Mouse (Mus musculus) embryonic facial prominence, embryonic 10.5 days (tissue): ENCODE measurements at regions not wholly inside any gene's neighbourhood (a gene's known extent, or its start where the extent isn't known, plus 50 kb on each side); places are given as distances from the start of the nearest gene placed in this dataset.
A peak's percentile ranks its signal among the peaks of the same experiment; 100 is the strongest.

Experiments
- DNase-seq: peaks from one replicate; pipeline ENCODE4 v3.0.0-alpha.2; 2017; ENCODE audit warnings: low spot score
- H3K27ac ChIP-seq: fragments of 300-500 bp; sonication (generic); replicated peaks from 2 replicates; pipeline ENCODE4 v1.5.1; 2016; ENCODE audit warnings: mild to moderate bottlenecking
- H3K27me3 ChIP-seq: fragments of 300-500 bp; sonication (generic); replicated peaks from 2 replicates; pipeline ENCODE4 v1.6.1; 2016; ENCODE audit warnings: low read depth, mild to moderate bottlenecking; ENCODE audit not compliant: poor library complexity, severe bottlenecking
- H3K36me3 ChIP-seq: fragments of 300-500 bp; sonication (generic); replicated peaks from 2 replicates; pipeline ENCODE4 v1.6.1; 2016; ENCODE audit warnings: mild to moderate bottlenecking, moderate library complexity
- H3K4me1 ChIP-seq: fragments of 300-500 bp; sonication (generic); 2 replicates; pipeline ENCODE4 v1.6.1; 2016
- H3K4me3 ChIP-seq: fragments of 300-500 bp; sonication (generic); 2 replicates; pipeline ENCODE4 v1.5.1; 2016; ENCODE audit warnings: mild to moderate bottlenecking, moderate library complexity
- H3K9me3 ChIP-seq: fragments of 300-500 bp; sonication (generic); 2 replicates; pipeline ENCODE4 v1.6.1; 2016; ENCODE audit warnings: mild to moderate bottlenecking
- WGBS: fragments of 180-500 bp; shearing (Covaris S2); methylation state at CpG from one replicate; pipeline ENCODE4 v1.1.7; 2016; 5-methylcytosine and 5-hydroxymethylcytosine counted together

DNA sequence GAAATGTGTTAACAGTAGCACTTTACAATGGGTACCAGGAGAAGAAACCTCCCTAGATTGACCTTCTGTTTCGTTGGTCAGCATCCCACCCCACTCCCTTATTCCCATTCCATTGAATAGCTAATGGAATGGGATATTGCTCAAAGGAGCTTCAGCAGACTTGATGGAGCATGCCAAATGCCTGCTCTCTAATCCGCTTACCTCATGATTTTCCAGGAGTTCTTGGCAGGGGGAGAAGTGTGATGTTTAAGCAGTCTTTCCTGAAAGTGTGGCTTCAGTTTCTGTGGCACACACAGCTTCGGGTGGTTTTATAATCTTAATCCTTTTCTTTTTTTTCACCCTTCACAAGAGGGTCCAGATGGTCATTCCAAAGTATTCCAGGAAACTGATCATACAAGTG, 264.7 kb upstream of the Smarca2 start:
- Histone ChIP-seq H3K27ac (no peak overlapping the region), H3K27me3 (no peaks in the 10 kb centered on the region), H3K9me3 (no peaks in the 10 kb centered on the region), H3K36me3 (no peaks in the 10 kb centered on the region), H3K4me3 (no peak overlapping the region), H3K4me1 (no peaks in the 10 kb centered on the region)
- DNase-seq = no peak
- WGBS = 57% methylated on average over 3 of the region's 3 CpGs

DNA sequence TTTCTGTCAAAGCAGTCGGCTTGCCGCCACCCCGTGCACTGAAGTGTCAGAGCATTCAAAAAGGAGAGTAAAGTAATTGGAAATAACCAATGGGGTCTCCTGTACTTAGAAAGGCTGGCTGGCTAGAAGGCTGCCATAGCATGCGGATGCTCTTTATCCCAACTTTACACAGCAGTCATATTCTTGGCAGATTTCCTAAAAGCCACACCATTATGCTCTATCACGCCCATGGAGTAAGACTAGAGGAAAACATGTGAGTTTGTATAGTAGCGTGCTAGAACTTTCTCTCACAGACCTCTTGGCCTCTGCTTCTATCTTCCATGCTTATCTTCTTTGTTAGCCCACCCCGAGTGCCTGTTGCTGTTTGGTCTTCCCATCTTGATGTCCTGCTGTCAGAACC, 249.8 kb upstream of the Smarca2 start:
- H3K4me3 ChIP-seq = no peak overlapping the region
- no peak overlapping the region for H3K27ac ChIP-seq
- H3K9me3 ChIP-seq = no peaks in the 10 kb centered on the region
- H3K27me3 ChIP-seq = no peaks in the 10 kb centered on the region
- WGBS = 94% methylated on average over 7 of the region's 7 CpGs
- H3K4me1 ChIP-seq = no peaks in the 10 kb centered on the region
- no peaks in the 10 kb centered on the region for H3K36me3 ChIP-seq
- no peak for DNase-seq

DNA sequence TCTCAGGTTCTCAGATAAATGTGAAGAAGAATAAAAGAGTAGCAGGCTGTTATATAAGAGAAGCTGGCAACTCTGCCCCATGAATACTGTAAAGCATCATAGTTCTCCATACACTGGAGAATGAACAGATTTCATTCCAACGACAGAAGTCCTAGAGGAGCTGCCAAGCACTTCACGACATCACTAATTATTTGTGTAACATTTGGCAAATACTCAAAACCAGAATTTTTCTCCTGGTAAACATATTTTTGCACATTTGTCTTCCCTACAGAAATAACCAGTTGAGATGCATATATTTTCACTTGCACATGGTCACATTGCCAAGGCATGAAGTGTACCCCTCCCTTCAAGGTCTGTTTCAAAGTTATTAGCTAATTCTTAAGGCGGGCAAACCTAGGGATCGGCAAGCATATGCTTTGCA, 220.9 kb upstream of the Smarca2 start:
- no peak for DNase-seq
- no peak overlapping the region for H3K27ac ChIP-seq
- no peaks in the 10 kb centered on the region for H3K4me1 ChIP-seq
- H3K27me3 ChIP-seq = no peaks in the 10 kb centered on the region
- H3K36me3 ChIP-seq = no peaks in the 10 kb centered on the region
- 91% methylated on average over 4 of the region's 4 CpGs for WGBS
- no peak overlapping the region for H3K4me3 ChIP-seq
- no peaks in the 10 kb centered on the region for H3K9me3 ChIP-seq

DNA sequence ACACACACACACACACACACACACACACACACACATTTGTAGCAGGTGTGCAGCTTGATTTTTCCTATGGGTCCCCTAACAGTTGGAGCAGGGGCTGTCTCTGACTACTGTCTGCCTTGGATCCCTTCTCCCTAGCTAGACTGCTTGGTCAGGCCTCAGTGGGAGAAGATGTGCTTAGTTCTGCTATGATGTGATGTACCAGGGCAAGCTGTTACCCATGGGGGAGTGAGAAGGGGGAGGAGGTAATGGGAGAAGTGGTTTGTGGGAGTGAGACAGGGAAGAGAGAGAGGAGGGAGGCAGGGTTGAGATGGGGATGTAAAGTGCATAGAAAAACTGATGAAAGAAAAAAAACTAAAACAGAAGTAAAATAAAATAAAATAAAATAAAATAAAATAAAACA, 218.8 kb upstream of the Smarca2 start:
- DNase-seq = no peak
- Histone ChIP-seq H3K27ac (no peak overlapping the region), H3K27me3 (no peaks in the 10 kb centered on the region)

DNA sequence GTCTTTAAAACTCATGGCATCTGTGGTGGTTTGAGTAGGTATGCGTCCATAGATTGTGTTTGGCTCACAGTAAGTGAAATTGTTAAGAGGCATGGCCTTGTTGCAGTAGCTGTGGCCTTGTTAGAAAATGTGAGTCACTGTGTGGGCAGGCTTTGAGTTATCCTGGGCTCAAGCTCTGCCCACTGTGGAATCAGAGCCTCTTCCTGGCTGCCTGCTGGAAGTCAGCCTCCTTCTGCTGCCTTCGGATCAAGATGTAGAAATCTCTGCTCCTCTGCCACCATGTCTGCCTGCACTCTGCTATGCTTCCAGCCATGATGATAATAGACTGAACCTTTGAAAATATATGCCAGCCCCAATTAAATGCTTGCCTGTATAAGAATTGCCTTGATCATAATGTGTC, 192.2 kb upstream of the Smarca2 start:
- H3K36me3 ChIP-seq = no peaks in the 10 kb centered on the region
- no peaks in the 10 kb centered on the region for H3K4me1 ChIP-seq
- no peak overlapping the region for H3K4me3 ChIP-seq
- WGBS = 81% methylated on average over 2 of the region's 2 CpGs
- no peak for DNase-seq
- H3K27ac ChIP-seq = no peak overlapping the region
- H3K27me3 ChIP-seq = no peaks in the 10 kb centered on the region
- no peaks in the 10 kb centered on the region for H3K9me3 ChIP-seq

More for the DNA sequence above, 218.8 kb upstream of the Smarca2 start:
- Histone ChIP-seq H3K4me3 (no peak overlapping the region), H3K4me1 (no peaks in the 10 kb centered on the region), H3K36me3 (no peaks in the 10 kb centered on the region), H3K9me3 (no peaks in the 10 kb centered on the region)

DNA sequence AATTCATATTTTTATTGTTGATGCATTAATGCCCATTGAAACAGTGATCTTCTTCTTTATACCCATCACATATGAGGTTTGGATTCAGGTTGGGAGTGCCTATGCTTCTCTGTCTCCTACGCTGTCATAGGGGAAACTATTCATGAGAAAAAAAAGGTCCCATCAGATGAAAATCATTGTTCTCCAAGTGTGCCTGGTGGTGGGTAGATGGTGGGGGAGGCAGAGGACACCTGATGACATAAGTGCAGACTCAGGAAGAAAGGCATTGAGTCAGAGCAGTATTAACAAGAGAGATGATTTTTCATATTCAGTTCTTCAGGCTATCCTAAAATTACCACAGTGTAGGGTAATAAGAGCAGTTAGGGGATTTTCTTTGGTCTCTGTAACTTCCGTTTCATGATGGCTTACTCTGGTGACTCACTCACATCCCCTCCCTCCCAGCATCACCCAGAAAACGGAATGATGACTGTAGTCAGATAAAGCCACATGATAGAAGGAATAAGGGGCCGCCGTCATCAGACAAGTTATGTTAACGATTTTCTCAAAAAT, 190.3 kb upstream of the Smarca2 start:
- 87% methylated on average over 6 of the region's 6 CpGs for WGBS
- H3K4me3 ChIP-seq = no peak overlapping the region
- no peaks in the 10 kb centered on the region for H3K9me3 ChIP-seq
- H3K36me3 ChIP-seq = no peaks in the 10 kb centered on the region
- no peaks in the 10 kb centered on the region for H3K4me1 ChIP-seq
- H3K27ac ChIP-seq = no peak overlapping the region
- no peaks in the 10 kb centered on the region for H3K27me3 ChIP-seq
- DNase-seq = no peak

DNA sequence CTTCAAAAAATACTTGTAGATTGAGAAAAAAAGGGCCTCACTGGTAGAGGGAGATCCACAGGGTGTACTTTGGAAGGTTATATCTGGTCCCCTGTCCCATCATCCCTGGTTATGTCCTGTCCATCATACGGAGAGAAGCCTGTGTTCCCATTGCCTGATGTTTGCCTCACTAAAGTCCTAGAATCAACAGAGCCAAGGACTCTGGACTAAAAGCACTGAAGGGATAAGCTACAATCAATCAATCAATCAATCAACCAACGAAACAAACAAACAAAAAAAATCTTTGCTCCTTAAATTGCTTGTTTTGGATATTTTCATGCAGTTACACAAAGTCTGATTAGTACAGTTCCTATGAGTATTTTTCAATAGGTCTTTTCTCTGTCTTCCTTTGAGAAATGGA, 185.1 kb upstream of the Smarca2 start:
- Histone ChIP-seq H3K36me3 (no peaks in the 10 kb centered on the region), H3K27ac (no peak overlapping the region), H3K9me3 (no peaks in the 10 kb centered on the region), H3K4me3 (no peak overlapping the region), H3K27me3 (no peaks in the 10 kb centered on the region), H3K4me1 (no peaks in the 10 kb centered on the region)
- DNase-seq = no peak
- 84% methylated on average over 2 of the region's 2 CpGs for WGBS

DNA sequence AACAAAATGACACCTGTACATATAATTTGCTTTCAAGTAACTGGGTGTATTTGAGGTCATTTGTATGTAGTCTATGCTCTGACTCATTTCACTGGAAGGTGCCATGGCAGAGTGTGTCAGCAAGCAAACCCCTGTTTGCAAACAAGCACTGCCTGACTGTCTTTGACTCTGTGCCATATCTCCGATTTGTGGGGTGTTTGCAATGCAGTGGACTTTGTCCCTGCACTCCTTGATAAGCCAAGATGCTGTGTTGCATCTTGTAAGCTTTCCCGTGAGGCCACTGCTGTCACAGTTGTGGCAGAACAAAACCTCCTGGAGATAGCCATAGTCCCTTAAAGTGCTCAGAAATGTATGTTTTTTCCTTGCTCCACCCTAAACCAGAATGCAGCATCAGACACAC, 165.7 kb upstream of the Smarca2 start:
- Histone ChIP-seq H3K4me1 (no peaks in the 10 kb centered on the region), H3K27me3 (no peaks in the 10 kb centered on the region), H3K9me3 (no peaks in the 10 kb centered on the region), H3K36me3 (no peaks in the 10 kb centered on the region), H3K27ac (no peak overlapping the region), H3K4me3 (no peak overlapping the region)
- WGBS = 83% methylated on average over 2 of the region's 2 CpGs
- DNase-seq = no peak

DNA sequence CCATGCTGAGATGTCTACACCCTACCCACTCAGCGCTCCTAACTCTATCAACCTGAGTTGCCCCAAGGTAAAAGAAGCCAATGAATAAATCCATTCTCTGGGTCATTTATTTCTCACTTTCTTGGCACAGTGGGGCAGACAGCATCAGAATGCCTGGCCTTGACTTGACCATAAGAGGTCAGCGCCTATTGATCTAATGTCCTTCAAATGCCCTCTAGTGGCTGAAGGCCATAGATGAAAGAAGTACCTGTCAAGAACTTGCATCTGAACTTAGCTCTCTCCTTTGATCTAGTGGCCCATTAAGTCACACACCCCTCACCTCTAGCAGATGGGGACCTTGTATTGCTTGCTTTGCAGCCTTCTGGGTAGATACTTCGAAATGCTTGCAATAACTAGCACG, 159.5 kb upstream of the Smarca2 start:
- Histone ChIP-seq H3K4me3 (no peak overlapping the region), H3K9me3 (no peaks in the 10 kb centered on the region), H3K27me3 (no peaks in the 10 kb centered on the region), H3K4me1 (0 out of 2 replicates have a peak, but pooled peaks cover 2% of the 10 kb centered on the region), H3K36me3 (no peaks in the 10 kb centered on the region), H3K27ac (no peak overlapping the region)
- DNase-seq = no peak
- WGBS = 85% methylated on average over 4 of the region's 4 CpGs

DNA sequence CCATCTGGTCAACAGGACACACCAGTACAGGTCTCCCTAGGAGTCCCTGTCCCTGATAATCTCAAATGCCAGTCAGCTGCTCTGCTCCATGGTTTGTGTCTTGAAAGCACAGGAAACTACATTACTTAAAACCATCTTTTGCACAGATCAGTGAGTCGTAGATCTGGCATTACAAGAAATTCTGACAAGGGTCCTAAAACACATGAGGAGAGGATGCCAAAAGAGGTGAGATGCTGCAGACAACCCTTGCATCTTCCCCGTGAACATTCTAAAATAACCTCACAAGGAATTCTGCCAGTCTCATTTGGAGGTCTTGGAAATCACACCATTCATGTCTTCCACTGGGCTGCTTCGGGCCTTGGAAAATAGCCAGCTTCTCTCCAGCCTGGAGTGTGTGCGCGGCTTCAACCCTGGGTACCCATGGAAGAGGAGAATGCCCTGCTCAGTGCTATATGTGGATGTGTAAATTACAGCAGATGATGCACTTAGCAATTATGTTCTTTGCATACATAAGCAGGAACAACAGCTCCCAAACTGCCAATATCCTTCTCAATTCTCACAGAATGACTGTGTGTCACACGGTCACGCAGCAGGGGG, 157.3 kb upstream of the Smarca2 start:
- 92% methylated on average over 7 of the region's 7 CpGs for WGBS

DNA sequence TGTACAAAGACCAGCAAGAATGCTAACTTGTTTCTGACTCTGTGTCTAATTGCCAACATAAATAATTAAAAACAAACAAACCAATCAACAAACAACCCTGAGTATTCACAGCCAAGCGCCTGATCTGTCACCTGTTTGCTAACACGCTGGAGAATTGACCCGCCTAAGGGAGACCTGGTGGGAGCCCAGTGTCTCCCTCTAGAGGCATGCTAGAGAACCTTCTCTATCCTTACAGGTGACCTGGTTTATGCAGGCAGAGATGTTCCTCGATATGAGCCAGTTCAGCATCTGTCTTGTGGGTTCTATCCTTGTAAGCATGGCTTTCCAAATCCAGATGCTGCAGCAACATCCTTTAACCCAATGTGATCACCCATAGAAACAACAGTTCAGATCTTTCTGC, 143.1 kb upstream of the Smarca2 start:
- H3K36me3 ChIP-seq = no peaks in the 10 kb centered on the region
- no peaks in the 10 kb centered on the region for H3K9me3 ChIP-seq
- no peaks in the 10 kb centered on the region for H3K4me1 ChIP-seq
- WGBS = 46% methylated on average over 4 of the region's 4 CpGs
- DNase-seq = no peak
- no peak overlapping the region for H3K4me3 ChIP-seq
- no peaks in the 10 kb centered on the region for H3K27me3 ChIP-seq
- H3K27ac ChIP-seq = no peak overlapping the region

More for the DNA sequence above, 157.3 kb upstream of the Smarca2 start:
- Histone ChIP-seq H3K4me3 (no peak overlapping the region), H3K9me3 (no peaks in the 10 kb centered on the region), H3K36me3 (no peaks in the 10 kb centered on the region), H3K4me1 (0 out of 2 replicates have a peak, but pooled peaks cover 2% of the 10 kb centered on the region), H3K27ac (no peak overlapping the region), H3K27me3 (no peaks in the 10 kb centered on the region)
- no peak for DNase-seq

DNA sequence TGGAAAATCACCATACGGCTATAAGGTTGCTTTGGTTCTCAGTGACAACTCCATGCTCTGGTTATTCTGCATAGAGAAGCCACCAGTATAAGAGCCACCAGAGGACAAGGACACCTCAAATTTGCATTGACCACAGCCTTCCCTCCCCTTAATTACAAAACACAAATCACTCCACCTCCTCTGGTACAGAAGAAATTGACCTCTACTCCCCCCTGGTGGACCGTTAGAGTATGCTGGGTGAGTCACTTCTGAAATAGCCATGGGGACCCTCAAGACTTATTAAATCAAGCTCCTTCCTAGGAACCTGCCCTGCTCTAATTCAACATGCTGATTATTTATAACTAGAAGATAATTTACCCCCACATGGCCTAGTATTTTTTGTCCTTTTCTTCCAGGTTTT, 139.6 kb upstream of the Smarca2 start:
- no peaks in the 10 kb centered on the region for H3K36me3 ChIP-seq
- 43% methylated on average over 2 of the region's 2 CpGs for WGBS
- H3K4me3 ChIP-seq = no peak overlapping the region
- no peaks in the 10 kb centered on the region for H3K9me3 ChIP-seq
- DNase-seq = peak; percentile 26
- no peak overlapping the region for H3K27ac ChIP-seq
- H3K27me3 ChIP-seq = no peaks in the 10 kb centered on the region
- peaks cover 7% of the 10 kb centered on the region for H3K4me1 ChIP-seq

DNA sequence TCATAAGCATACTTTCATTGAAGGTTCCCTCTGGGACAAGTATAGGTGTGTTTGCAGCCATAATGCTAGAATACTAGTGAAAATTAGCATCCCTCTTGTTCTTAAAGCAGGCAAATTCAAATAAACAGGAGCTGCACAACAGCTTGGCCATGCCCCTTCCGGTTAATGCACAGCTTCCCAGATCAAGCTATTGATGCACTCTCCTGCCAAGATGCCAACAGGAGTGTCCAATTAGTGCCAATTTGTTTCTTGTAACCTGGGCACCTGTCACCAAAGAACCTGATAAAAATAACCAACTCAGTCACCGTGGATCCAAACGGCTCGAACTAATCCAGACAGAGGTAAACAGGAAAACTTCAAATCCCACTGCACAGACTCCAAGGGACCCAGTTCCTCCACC, 138.6 kb upstream of the Smarca2 start:
- Histone ChIP-seq H3K9me3 (no peaks in the 10 kb centered on the region), H3K27me3 (no peaks in the 10 kb centered on the region), H3K36me3 (no peaks in the 10 kb centered on the region), H3K4me3 (no peak overlapping the region), H3K27ac (no peak overlapping the region), H3K4me1 (peaks cover 7% of the 10 kb centered on the region)
- DNase-seq = no peak
- 84% methylated on average over 4 of the region's 4 CpGs for WGBS
